ENCODE assay signal across 22 mouse cellular contexts in genomic region chr14:98141758-98142157, GRCm38 (mm10). TPM values are rescaled to one million over a fixed set of nuclear protein-coding genes. Genes with fewer than 3 reads are reported as not detected.
DNase-seq lines count a peak whose midpoint lies in the region; ATAC-seq and TF ChIP-seq lines count a peak whose summit lies in the region.
"Had no signal": no experiment of that assay in that cellular context is flagged by ENCODE, and none has a peak within 500 bp of the region (broad histone marks: within the 10 kb centered on the region; RNA-seq: fewer than 3 reads in every experiment).

No protein-coding gene starts in this region.

- no peak overlapping the region for H3K27ac ChIP-seq in forebrain, embryonic 14.5 days (ENCODE audit: low read depth, low read length)
- H3K27ac ChIP-seq in forebrain, embryonic 15.5 days (replicated peaks), result no peak overlapping the region
- H3K27ac ChIP-seq in thymus, adult 2 months (ENCODE audit: control insufficient read depth, insufficient read depth, low read length), result no peak overlapping the region
- H3K27ac ChIP-seq: embryonic facial prominence, embryonic 10.5 days; embryonic facial prominence, embryonic 12.5 days; forebrain, embryonic 10.5 days; forebrain, embryonic 12.5 days had no signal

- TF ChIP-seq POLR2A in thymus, adult 2 months (IDR thresholded peaks at IDR 0.05; ENCODE audit: control insufficient read depth, extremely low read depth, insufficient read depth, low read length, poor library complexity), result no peak

- H3K4me2 ChIP-seq in forebrain, embryonic 14.5 days (ENCODE audit: low read length), result no peak overlapping the region
- H3K4me2 ChIP-seq in forebrain, embryonic 15.5 days (replicated peaks), result no peak overlapping the region
- H3K4me2 ChIP-seq: embryonic facial prominence, embryonic 12.5 days; forebrain, embryonic 12.5 days had no signal

- no peak overlapping the region for H3K4me3 ChIP-seq in forebrain, embryonic 14.5 days (ENCODE audit: low read depth, low read length)
- no peak overlapping the region for H3K4me3 ChIP-seq in forebrain, embryonic 15.5 days
- no peak overlapping the region for H3K4me3 ChIP-seq in thymus, adult 2 months (ENCODE audit: control insufficient read depth, insufficient read depth, low read length)
- H3K4me3 ChIP-seq: embryonic facial prominence, embryonic 10.5 days; embryonic facial prominence, embryonic 12.5 days; forebrain, embryonic 10.5 days; forebrain, embryonic 12.5 days had no signal

- no peaks in the 10 kb centered on the region for H3K36me3 ChIP-seq in forebrain, embryonic 14.5 days (ENCODE audit: control insufficient read depth, insufficient read depth, low read length)
- H3K36me3 ChIP-seq in forebrain, embryonic 15.5 days, result no peaks in the 10 kb centered on the region
- H3K36me3 ChIP-seq in thymus, adult 2 months (ENCODE audit: control insufficient read depth, insufficient read depth, low read length), result no peaks in the 10 kb centered on the region
- H3K36me3 ChIP-seq: embryonic facial prominence, embryonic 10.5 days; embryonic facial prominence, embryonic 12.5 days; forebrain, embryonic 12.5 days; G1E had no signal

- no peak overlapping the region for H3K9ac ChIP-seq in forebrain, embryonic 14.5 days (ENCODE audit: low read length)
- H3K9ac ChIP-seq in forebrain, embryonic 15.5 days (replicated peaks), result no peak overlapping the region
- H3K9ac ChIP-seq: embryonic facial prominence, embryonic 12.5 days; forebrain, embryonic 12.5 days had no signal

- H3K27me3 ChIP-seq in forebrain, embryonic 14.5 days (replicated peaks; ENCODE audit: control insufficient read depth, insufficient read depth, low read length), result no peaks in the 10 kb centered on the region
- no peaks in the 10 kb centered on the region for H3K27me3 ChIP-seq in forebrain, embryonic 15.5 days
- no peaks in the 10 kb centered on the region for H3K27me3 ChIP-seq in thymus, adult 2 months (ENCODE audit: control insufficient read depth, insufficient read depth, low read length)
- H3K27me3 ChIP-seq: CH12.LX; embryonic facial prominence, embryonic 12.5 days; forebrain, embryonic 12.5 days had no signal

- no peak for TF ChIP-seq CTCF in thymus, adult 2 months (IDR thresholded peaks at IDR 0.05; ENCODE audit: borderline replicate concordance, control insufficient read depth, extremely low read depth, insufficient read depth, low read length, poor library complexity)

- DNase-seq in forebrain, embryonic 14.5 days (ENCODE audit: low spot score), result peak; percentile 53
- DNase-seq in Muller cell, postnatal 12 days (ENCODE audit: inconsistent ontology term), result peak; percentile 72
- peak; percentile 0 for DNase-seq in fibroblast of lung, adult 2 months (ENCODE audit: low read depth)
- no peak for DNase-seq in thymus, adult 2 months
- DNase-seq: adrenal gland, adult 2 months; adrenal gland, postnatal 10 days; adrenal gland, postnatal 25 days; B cell, adult 2 months; cerebellum, adult 11-12 months; cerebellum, adult 2 months; cerebellum, adult 9-10 months; cerebellum, postnatal 10 days; cerebellum, postnatal 25 days had no signal

- H3K9me3 ChIP-seq in forebrain, embryonic 14.5 days (replicated peaks; ENCODE audit: control insufficient read depth, low read length), result no peaks in the 10 kb centered on the region
- H3K9me3 ChIP-seq in forebrain, embryonic 15.5 days, result no peaks in the 10 kb centered on the region
- H3K9me3 ChIP-seq: embryonic facial prominence, embryonic 10.5 days; embryonic facial prominence, embryonic 12.5 days; forebrain, embryonic 10.5 days; forebrain, embryonic 12.5 days had no signal

- ATAC-seq in forebrain, embryonic 14.5 days, result no peak
- ATAC-seq in forebrain, embryonic 15.5 days (replicated peaks), result no peak
- ATAC-seq: CD4-positive, CD25-positive, alpha-beta regulatory T cell, adult 4 months; forebrain, embryonic 16.5 days had no signal

- 20% methylated on average over 2 of the region's 2 CpGs for WGBS in forebrain, embryonic 14.5 days
- WGBS in forebrain, embryonic 15.5 days, result 13% methylated on average over 2 of the region's 2 CpGs
- WGBS in thymus, adult 2 months, result 93% methylated on average over 2 of the region's 2 CpGs

- H3K4me1 ChIP-seq in forebrain, embryonic 14.5 days (ENCODE audit: control insufficient read depth, insufficient read depth, low read length), result 0 out of 2 replicates have a peak, but pooled peaks cover 3% of the 10 kb centered on the region
- H3K4me1 ChIP-seq in forebrain, embryonic 15.5 days, result peaks cover 7% of the 10 kb centered on the region; the same call in 1 of the 2 replicates
- no peaks in the 10 kb centered on the region for H3K4me1 ChIP-seq in thymus, adult 2 months (replicated peaks; ENCODE audit: control insufficient read depth, insufficient read depth, low read length)

RNA-seq across cellular contexts. Expression of gene Dach1, which starts 27.8 kb away (rescaled TPM):
- 10.8 and 11.0 TPM in 2 replicates for polyA plus RNA-seq in forebrain, embryonic 14.5 days (2014; fragmentation: Nextera tagmentation; extraction: Ambion mirVana)
- polyA plus RNA-seq in forebrain, embryonic 15.5 days (2015; fragmentation: Nextera tagmentation; extraction: Ambion mirVana), result 7.8 and 8.4 TPM in 2 replicates
- polyA plus RNA-seq in thymus, adult 2 months (2012; rRNA removed), result 0.38 and 0.42 TPM in 2 replicates
- polyA plus RNA-seq: CD4-positive, CD25-positive, alpha-beta regulatory T cell, adult 4 months; G1E had no signal
